Mouse (Mus musculus): ENCODE results near the gene Pbx2. TPM values are rescaled to one million over a fixed set of nuclear protein-coding genes. Genes with fewer than 3 reads are reported as not detected.
A peak's percentile ranks its signal among the peaks of the same experiment; 100 is the strongest.

Gene Pbx2
- polyA plus RNA-seq, 1 experiment = 43.9 TPM

GRCm38 (mm10) chr17:34626062-34626772 lies 35.2 kb downstream of the Pbx2 start:
- H3K4me1 ChIP-seq (ENCODE audit: control insufficient read depth, insufficient read depth, low read length) = peaks cover 9% of the 10 kb centered on the region; the same call in 1 of the 2 replicates
- TF ChIP-seq POLR2A (IDR thresholded peaks at IDR 0.05; ENCODE audit: low read depth, low read length) (no peak), CTCF (IDR thresholded peaks at IDR 0.05; ENCODE audit: borderline replicate concordance, insufficient read depth, low read length) (no peak)
- no peak overlapping the region for H3K27ac ChIP-seq (ENCODE audit: insufficient read depth, low read length)
- H3K4me3 ChIP-seq (ENCODE audit: insufficient read depth, low read length) = peak overlapping the region; percentile 93

- peak overlapping the region; percentile 15 for H3K27ac ChIP-seq (ENCODE audit: insufficient read depth, low read length)
- H3K4me3 ChIP-seq (ENCODE audit: insufficient read depth, low read length) = peak overlapping the region; percentile 93
- TF ChIP-seq POLR2A (IDR thresholded peaks at IDR 0.05; ENCODE audit: low read depth, low read length) (no peak), CTCF (IDR thresholded peaks at IDR 0.05; ENCODE audit: borderline replicate concordance, insufficient read depth, low read length) (peak; percentile 43; the same call in 1 of the 2 replicates)
- peaks cover 9% of the 10 kb centered on the region; the same call in 1 of the 2 replicates for H3K4me1 ChIP-seq (ENCODE audit: control insufficient read depth, insufficient read depth, low read length)
Measured at GRCm38 (mm10) chr17:34626773-34627092, 35.7 kb downstream of the Pbx2 start.

DNA sequence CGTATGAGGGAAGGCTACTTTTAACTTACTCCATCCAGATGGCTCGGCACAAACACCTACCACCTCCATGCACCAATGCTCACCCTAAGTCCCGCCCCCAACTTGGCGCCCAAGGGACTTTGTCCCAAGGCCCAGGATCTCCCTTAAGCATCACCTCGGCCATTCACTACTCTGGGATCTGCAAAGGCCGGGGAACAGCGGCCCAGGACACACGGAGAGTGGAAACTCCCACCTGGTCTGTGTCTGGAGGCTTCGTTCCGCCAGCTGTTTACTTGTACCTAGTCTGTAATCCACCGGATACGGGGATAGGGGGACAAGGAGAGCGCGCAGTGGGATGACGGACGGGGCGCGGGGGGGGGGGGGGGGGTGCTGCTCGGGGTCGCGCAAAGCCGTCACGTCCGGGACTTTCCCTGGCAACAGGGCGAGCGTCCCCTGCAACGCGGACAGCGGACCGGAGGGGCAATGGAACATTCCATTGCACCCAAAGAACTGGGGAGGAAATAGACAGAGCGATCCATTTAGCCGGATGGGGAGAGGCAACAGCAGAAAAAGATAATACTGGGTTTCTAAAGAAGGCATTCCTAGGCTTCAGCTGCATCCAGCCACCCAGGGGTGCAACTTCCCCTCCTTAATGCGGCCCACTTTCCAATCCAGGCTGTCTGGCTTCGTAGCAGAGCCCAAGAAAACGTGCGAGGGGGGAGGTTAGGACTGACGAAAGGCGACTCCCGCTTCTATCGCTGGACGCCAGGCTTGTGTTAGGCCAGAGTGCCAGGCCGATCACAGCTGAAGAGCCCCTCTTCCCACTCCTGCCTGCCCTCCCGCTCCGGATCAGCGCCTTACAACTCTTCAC lies 36.3 kb downstream of the Pbx2 start:
- Histone ChIP-seq H3K4me3 (ENCODE audit: insufficient read depth, low read length) (peak overlapping the region; percentile 93), H3K27ac (ENCODE audit: insufficient read depth, low read length) (peak overlapping the region; percentile 77), H3K4me1 (ENCODE audit: control insufficient read depth, insufficient read depth, low read length) (peaks cover 9% of the 10 kb centered on the region; the same call in 1 of the 2 replicates)
- TF ChIP-seq POLR2A (IDR thresholded peaks at IDR 0.05; ENCODE audit: low read depth, low read length) = peak; percentile 83
- no peak for TF ChIP-seq CTCF (IDR thresholded peaks at IDR 0.05; ENCODE audit: borderline replicate concordance, insufficient read depth, low read length)

- no peak; the same call in 1 of the 2 replicates for TF ChIP-seq POLR2A (IDR thresholded peaks at IDR 0.05; ENCODE audit: low read depth, low read length)
- no peak for TF ChIP-seq CTCF (IDR thresholded peaks at IDR 0.05; ENCODE audit: borderline replicate concordance, insufficient read depth, low read length)
- H3K4me1 ChIP-seq (ENCODE audit: control insufficient read depth, insufficient read depth, low read length) = peaks cover 9% of the 10 kb centered on the region; the same call in 1 of the 2 replicates
- H3K4me3 ChIP-seq (ENCODE audit: insufficient read depth, low read length) = peak within 1 kb of the TSS; percentile 45
- peak within 1 kb of the TSS; percentile 77 for H3K27ac ChIP-seq (ENCODE audit: insufficient read depth, low read length)
Measured at GRCm38 (mm10) chr17:34627943-34628643, 37.0 kb downstream of the Pbx2 start, which contains the start of gene Ppt2. Ppt2 (minus strand) TSS chr17:34628510.

- no peak for TF ChIP-seq CTCF (IDR thresholded peaks at IDR 0.05; ENCODE audit: borderline replicate concordance, insufficient read depth, low read length)
- TF ChIP-seq POLR2A (IDR thresholded peaks at IDR 0.05; ENCODE audit: low read depth, low read length) = 0 out of 2 replicates have a peak, but pooled peaks have one; percentile 12
- peaks cover 9% of the 10 kb centered on the region; the same call in 1 of the 2 replicates for H3K4me1 ChIP-seq (ENCODE audit: control insufficient read depth, insufficient read depth, low read length)
- H3K27ac ChIP-seq (ENCODE audit: insufficient read depth, low read length) = no peak overlapping the region
- peak overlapping the region; percentile 45; the same call in 1 of the 2 replicates for H3K4me3 ChIP-seq (ENCODE audit: insufficient read depth, low read length)
Measured at GRCm38 (mm10) chr17:34628644-34628967, 37.5 kb downstream of the Pbx2 start.

DNA sequence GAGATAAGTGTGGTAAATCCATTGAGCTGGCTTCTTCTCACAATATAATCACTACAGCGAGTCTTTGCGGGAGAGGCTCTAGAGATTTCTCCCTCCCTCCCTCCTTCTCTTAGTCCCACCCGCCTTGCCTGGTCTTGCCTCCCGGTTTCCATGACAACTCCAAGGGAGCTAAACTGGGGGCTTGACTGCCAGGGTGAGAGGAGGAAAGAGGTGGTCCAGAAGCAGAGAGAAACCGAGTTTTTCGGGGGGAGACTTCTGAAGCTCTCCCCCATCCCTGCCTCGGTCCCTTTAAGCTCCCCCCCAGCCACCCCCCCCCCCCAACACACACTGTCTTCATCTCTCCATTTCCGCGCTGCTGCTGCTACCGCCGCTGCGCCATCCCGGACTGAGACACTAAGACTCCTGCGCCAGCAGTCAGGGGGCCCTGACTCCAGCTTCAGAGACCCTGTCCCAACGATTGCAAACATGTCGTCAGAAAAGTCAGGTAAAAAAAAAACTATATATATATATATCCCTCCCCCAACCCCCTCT lies 38.2 kb downstream of the Pbx2 start, which contains the start of gene Prrt1:
TSS of gene Prrt1 (plus strand) at position 313 of the 531 bp plus-strand sequence.
- Histone ChIP-seq H3K4me1 (ENCODE audit: control insufficient read depth, insufficient read depth, low read length) (peaks cover 9% of the 10 kb centered on the region; the same call in 1 of the 2 replicates), H3K27ac (ENCODE audit: insufficient read depth, low read length) (no peak within 1 kb of the TSS), H3K4me3 (ENCODE audit: insufficient read depth, low read length) (peak within 1 kb of the TSS; percentile 45; the same call in 1 of the 2 replicates)
- TF ChIP-seq POLR2A (IDR thresholded peaks at IDR 0.05; ENCODE audit: low read depth, low read length) (no peak), CTCF (IDR thresholded peaks at IDR 0.05; ENCODE audit: borderline replicate concordance, insufficient read depth, low read length) (no peak)

DNA sequence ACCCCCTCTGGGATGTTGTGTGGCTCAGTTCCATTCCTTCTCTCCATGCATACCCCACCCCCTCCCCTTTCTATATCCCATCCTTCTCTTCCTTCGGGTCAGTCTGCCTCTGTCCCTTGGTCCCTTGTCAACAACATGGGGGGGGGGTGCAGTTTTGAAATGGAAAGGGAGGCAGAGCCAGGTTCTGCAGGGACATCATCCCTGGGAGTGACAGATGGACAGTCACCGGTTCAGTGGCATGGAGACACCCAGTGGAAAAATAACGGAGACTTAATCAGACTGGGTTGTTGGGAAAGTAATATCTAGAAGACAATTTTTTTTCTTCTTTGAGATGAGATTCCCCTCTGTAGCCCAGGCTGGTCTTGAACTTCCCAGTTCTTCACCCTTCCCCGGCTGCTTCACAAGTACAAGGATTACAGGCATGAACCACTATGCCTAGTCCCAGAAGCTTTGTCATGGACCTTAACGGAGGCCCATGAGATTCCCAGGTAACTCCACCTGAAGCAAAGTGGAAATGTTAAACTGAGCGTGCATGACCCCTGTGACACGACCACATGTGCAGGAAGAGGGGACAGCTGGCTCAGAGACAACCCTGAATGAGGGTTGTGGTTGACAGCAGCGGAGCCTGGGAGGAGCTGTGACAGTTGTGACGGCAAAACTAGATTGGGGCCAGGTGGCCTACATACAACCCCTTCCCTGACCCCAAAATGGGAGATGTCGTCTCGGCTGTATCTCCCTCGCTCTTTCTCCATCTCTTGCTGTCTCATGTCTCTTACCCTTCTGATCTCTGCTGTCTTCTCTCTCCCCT lies 38.9 kb downstream of the Pbx2 start:
- H3K4me3 ChIP-seq (ENCODE audit: insufficient read depth, low read length) = no peak overlapping the region
- no peak for TF ChIP-seq CTCF (IDR thresholded peaks at IDR 0.05; ENCODE audit: borderline replicate concordance, insufficient read depth, low read length)
- no peak for TF ChIP-seq POLR2A (IDR thresholded peaks at IDR 0.05; ENCODE audit: low read depth, low read length)
- peaks cover 9% of the 10 kb centered on the region; the same call in 1 of the 2 replicates for H3K4me1 ChIP-seq (ENCODE audit: control insufficient read depth, insufficient read depth, low read length)
- H3K27ac ChIP-seq (ENCODE audit: insufficient read depth, low read length) = no peak overlapping the region

- TF ChIP-seq CTCF (IDR thresholded peaks at IDR 0.05; ENCODE audit: borderline replicate concordance, insufficient read depth, low read length) (no peak), POLR2A (IDR thresholded peaks at IDR 0.05; ENCODE audit: low read depth, low read length) (no peak)
- Histone ChIP-seq H3K4me1 (ENCODE audit: control insufficient read depth, insufficient read depth, low read length) (peaks cover 9% of the 10 kb centered on the region; the same call in 1 of the 2 replicates), H3K4me3 (ENCODE audit: insufficient read depth, low read length) (no peak overlapping the region)
Measured at GRCm38 (mm10) chr17:34630761-34631301, 39.8 kb downstream of the Pbx2 start.

More at GRCm38 (mm10) chr17:34630761-34631301, 39.8 kb downstream of the Pbx2 start:
- H3K27ac ChIP-seq (ENCODE audit: insufficient read depth, low read length) = no peak overlapping the region

Data from embryonic fibroblast, embryonic 13.5 days (primary cell).